Mouse (Mus musculus): ENCODE results near the gene Pou3f1. TPM values are rescaled to one million over a fixed set of nuclear protein-coding genes. Genes with fewer than 3 reads are reported as not detected.

Gene Pou3f1
- polyA plus RNA-seq, 1 experiment from 2014 or later, result 14.8 TPM

- no peaks in the 10 kb centered on the region for H3K9me3 ChIP-seq (replicated peaks; ENCODE audit: control insufficient read depth, low read length)
- H3K4me1 ChIP-seq (ENCODE audit: control insufficient read depth, insufficient read depth, low read length), result peaks cover 9% of the 10 kb centered on the region
- ATAC-seq, result no peak
These were observed 2.9 kb downstream of the Pou3f1 start for GRCm38 (mm10) chr4:124659251-124660217.

GRCm38 (mm10) chr4:124660603-124661002 lies 4.0 kb downstream of the Pou3f1 start:
- Histone ChIP-seq H3K4me2 (ENCODE audit: low read length) (peak overlapping the region; percentile 37), H3K27me3 (replicated peaks; ENCODE audit: control insufficient read depth, insufficient read depth, low read length) (peaks cover 37% of the 10 kb centered on the region), H3K36me3 (ENCODE audit: control insufficient read depth, insufficient read depth, low read length) (no peaks in the 10 kb centered on the region), H3K4me3 (ENCODE audit: low read depth, low read length) (0 out of 2 replicates have a peak overlapping the region, but pooled peaks have one; percentile 12), H3K9ac (ENCODE audit: low read length) (no peak overlapping the region), H3K9me3 (replicated peaks; ENCODE audit: control insufficient read depth, low read length) (no peaks in the 10 kb centered on the region), H3K4me1 (ENCODE audit: control insufficient read depth, insufficient read depth, low read length) (peaks cover 9% of the 10 kb centered on the region), H3K27ac (ENCODE audit: low read depth, low read length) (no peak overlapping the region)
- 54% methylated on average over 3 of the region's 3 CpGs for WGBS
- no peak for DNase-seq (ENCODE audit: low spot score)
- no peak for ATAC-seq

More at GRCm38 (mm10) chr4:124659251-124660217, 2.9 kb downstream of the Pou3f1 start:
- Histone ChIP-seq H3K36me3 (ENCODE audit: control insufficient read depth, insufficient read depth, low read length) (no peaks in the 10 kb centered on the region), H3K27me3 (replicated peaks; ENCODE audit: control insufficient read depth, insufficient read depth, low read length) (peaks cover 44% of the 10 kb centered on the region), H3K4me3 (ENCODE audit: low read depth, low read length) (peak overlapping the region; percentile 52), H3K27ac (ENCODE audit: low read depth, low read length) (no peak overlapping the region), H3K4me2 (ENCODE audit: low read length) (peak overlapping the region; percentile 93), H3K9ac (ENCODE audit: low read length) (peak overlapping the region; percentile 65)
- WGBS, result under 1% methylated on average over 68 of the region's 68 CpGs
- no peak for DNase-seq (ENCODE audit: low spot score)

- H3K27me3 ChIP-seq (replicated peaks; ENCODE audit: control insufficient read depth, insufficient read depth, low read length), result peaks cover 43% of the 10 kb centered on the region
- H3K4me1 ChIP-seq (ENCODE audit: control insufficient read depth, insufficient read depth, low read length), result peaks cover 13% of the 10 kb centered on the region
- ATAC-seq (no peak), DNase-seq (ENCODE audit: low spot score) (no peak)
- no peak overlapping the region for H3K27ac ChIP-seq (ENCODE audit: low read depth, low read length)
- no peaks in the 10 kb centered on the region for H3K36me3 ChIP-seq (ENCODE audit: control insufficient read depth, insufficient read depth, low read length)
- H3K9ac ChIP-seq (ENCODE audit: low read length), result no peak overlapping the region
- H3K4me2 ChIP-seq (ENCODE audit: low read length), result no peak overlapping the region
- H3K4me3 ChIP-seq (ENCODE audit: low read depth, low read length), result no peak overlapping the region
- H3K9me3 ChIP-seq (replicated peaks; ENCODE audit: control insufficient read depth, low read length), result no peaks in the 10 kb centered on the region
- WGBS, result 71% methylated on average over 3 of the region's 3 CpGs
These were observed 6.4 kb downstream of the Pou3f1 start for GRCm38 (mm10) chr4:124663034-124663433.

GRCm38 (mm10) chr4:124664185-124664584 lies 7.6 kb downstream of the Pou3f1 start:
- H3K4me2 ChIP-seq (ENCODE audit: low read length), result peak overlapping the region; percentile 26; the same call in 1 of the 2 replicates
- ATAC-seq, result peak; percentile 66
- 22% methylated on average over 9 of the region's 9 CpGs for WGBS
- no peaks in the 10 kb centered on the region for H3K9me3 ChIP-seq (replicated peaks; ENCODE audit: control insufficient read depth, low read length)
- peak overlapping the region; percentile 65; the same call in 1 of the 2 replicates for H3K27ac ChIP-seq (ENCODE audit: low read depth, low read length)
- H3K27me3 ChIP-seq (replicated peaks; ENCODE audit: control insufficient read depth, insufficient read depth, low read length), result peaks cover 35% of the 10 kb centered on the region
- peak; percentile 68 for DNase-seq (ENCODE audit: low spot score)
- H3K9ac ChIP-seq (ENCODE audit: low read length), result 0 out of 2 replicates have a peak overlapping the region, but pooled peaks have one; percentile 33
- no peak overlapping the region for H3K4me3 ChIP-seq (ENCODE audit: low read depth, low read length)
- no peaks in the 10 kb centered on the region for H3K36me3 ChIP-seq (ENCODE audit: control insufficient read depth, insufficient read depth, low read length)
- H3K4me1 ChIP-seq (ENCODE audit: control insufficient read depth, insufficient read depth, low read length), result peaks cover 15% of the 10 kb centered on the region

- DNase-seq (ENCODE audit: low spot score) (no peak), ATAC-seq (0 out of 2 replicates have a peak, but pooled peaks have one; percentile 8)
- H3K4me2 ChIP-seq (ENCODE audit: low read length), result peak overlapping the region; percentile 26; the same call in 1 of the 2 replicates
- H3K4me3 ChIP-seq (ENCODE audit: low read depth, low read length), result no peak overlapping the region
- 0 out of 2 replicates have a peak overlapping the region, but pooled peaks have one; percentile 33 for H3K9ac ChIP-seq (ENCODE audit: low read length)
- peak overlapping the region; percentile 65; the same call in 1 of the 2 replicates for H3K27ac ChIP-seq (ENCODE audit: low read depth, low read length)
- peaks cover 35% of the 10 kb centered on the region for H3K27me3 ChIP-seq (replicated peaks; ENCODE audit: control insufficient read depth, insufficient read depth, low read length)
- H3K4me1 ChIP-seq (ENCODE audit: control insufficient read depth, insufficient read depth, low read length), result peaks cover 15% of the 10 kb centered on the region
- no peaks in the 10 kb centered on the region for H3K36me3 ChIP-seq (ENCODE audit: control insufficient read depth, insufficient read depth, low read length)
- no peaks in the 10 kb centered on the region for H3K9me3 ChIP-seq (replicated peaks; ENCODE audit: control insufficient read depth, low read length)
- 61% methylated on average over 15 of the region's 15 CpGs for WGBS
These were observed 8.0 kb downstream of the Pou3f1 start for GRCm38 (mm10) chr4:124664604-124665003.

- Histone ChIP-seq H3K4me1 (ENCODE audit: control insufficient read depth, insufficient read depth, low read length) (peaks cover 27% of the 10 kb centered on the region), H3K27ac (ENCODE audit: low read depth, low read length) (no peak overlapping the region), H3K27me3 (replicated peaks; ENCODE audit: control insufficient read depth, insufficient read depth, low read length) (peaks cover 26% of the 10 kb centered on the region), H3K36me3 (ENCODE audit: control insufficient read depth, insufficient read depth, low read length) (no peaks in the 10 kb centered on the region), H3K9ac (ENCODE audit: low read length) (no peak overlapping the region), H3K9me3 (replicated peaks; ENCODE audit: control insufficient read depth, low read length) (no peaks in the 10 kb centered on the region), H3K4me3 (ENCODE audit: low read depth, low read length) (no peak overlapping the region), H3K4me2 (ENCODE audit: low read length) (no peak overlapping the region)
- WGBS, result 19% methylated on average over 14 of the region's 14 CpGs
- ATAC-seq, result no peak
- no peak for DNase-seq (ENCODE audit: low spot score)
These were observed 10.9 kb downstream of the Pou3f1 start for GRCm38 (mm10) chr4:124667476-124668033.

- 4% methylated on average over 8 of the region's 8 CpGs for WGBS
- peak; percentile 55 for DNase-seq (ENCODE audit: low spot score)
These were observed 11.5 kb downstream of the Pou3f1 start for GRCm38 (mm10) chr4:124668078-124668477.

GRCm38 (mm10) chr4:124670232-124670631 lies 13.6 kb downstream of the Pou3f1 start:
- 70% methylated on average over 8 of the region's 8 CpGs for WGBS
- no peaks in the 10 kb centered on the region for H3K36me3 ChIP-seq (ENCODE audit: control insufficient read depth, insufficient read depth, low read length)
- H3K9me3 ChIP-seq (replicated peaks; ENCODE audit: control insufficient read depth, low read length), result no peaks in the 10 kb centered on the region
- H3K27me3 ChIP-seq (replicated peaks; ENCODE audit: control insufficient read depth, insufficient read depth, low read length), result peaks cover 17% of the 10 kb centered on the region
- no peak overlapping the region for H3K4me3 ChIP-seq (ENCODE audit: low read depth, low read length)
- DNase-seq (ENCODE audit: low spot score) (no peak), ATAC-seq (no peak)
- H3K4me1 ChIP-seq (ENCODE audit: control insufficient read depth, insufficient read depth, low read length), result peaks cover 43% of the 10 kb centered on the region
- no peak overlapping the region for H3K9ac ChIP-seq (ENCODE audit: low read length)
- no peak overlapping the region for H3K4me2 ChIP-seq (ENCODE audit: low read length)
- no peak overlapping the region for H3K27ac ChIP-seq (ENCODE audit: low read depth, low read length)

More at GRCm38 (mm10) chr4:124668078-124668477, 11.5 kb downstream of the Pou3f1 start:
- H3K4me3 ChIP-seq (ENCODE audit: low read depth, low read length), result no peak overlapping the region
- peaks cover 31% of the 10 kb centered on the region for H3K4me1 ChIP-seq (ENCODE audit: control insufficient read depth, insufficient read depth, low read length)
- no peak overlapping the region for H3K4me2 ChIP-seq (ENCODE audit: low read length)
- ATAC-seq, result peak; percentile 22; the same call in 1 of the 2 replicates
- peaks cover 26% of the 10 kb centered on the region for H3K27me3 ChIP-seq (replicated peaks; ENCODE audit: control insufficient read depth, insufficient read depth, low read length)
- H3K27ac ChIP-seq (ENCODE audit: low read depth, low read length), result no peak overlapping the region
- H3K9me3 ChIP-seq (replicated peaks; ENCODE audit: control insufficient read depth, low read length), result no peaks in the 10 kb centered on the region
- no peak overlapping the region for H3K9ac ChIP-seq (ENCODE audit: low read length)
- no peaks in the 10 kb centered on the region for H3K36me3 ChIP-seq (ENCODE audit: control insufficient read depth, insufficient read depth, low read length)

Measured in forebrain, embryonic 14.5 days (tissue).